Mouse (Mus musculus) liver, adult 2 months (tissue): ENCODE measurements at regions not wholly inside any gene's neighbourhood (a gene's known extent, or its start where the extent isn't known, plus 50 kb on each side); places are given as distances from the start of the nearest gene placed in this dataset.

Source experiments
- DNase-seq: peaks from one replicate; pipeline ENCODE4 v3.0.0-alpha.2; 2011; ENCODE audit warnings: low read depth, low spot score; ENCODE audit errors: extremely low read depth
- H3K27ac ChIP-seq: fragments of 200-500 bp; replicated peaks from 2 replicates; pipeline ENCODE4 v1.5.1; 2012; ENCODE audit warnings: low read depth, mild to moderate bottlenecking, control low read depth, inconsistent platforms, low read length; ENCODE audit not compliant: insufficient read depth
- H3K27me3 ChIP-seq: fragments of 200-500 bp; 2 replicates; pipeline ENCODE4 v1.6.1; 2012; ENCODE audit warnings: mild to moderate bottlenecking, moderate library complexity, low read length, inconsistent platforms; ENCODE audit not compliant: control insufficient read depth, insufficient read depth
- H3K36me3 ChIP-seq: fragments of 200-500 bp; 2 replicates; pipeline ENCODE4 v1.6.1; 2012; ENCODE audit warnings: low read length, inconsistent platforms; ENCODE audit not compliant: control insufficient read depth, insufficient read depth
- H3K4me1 ChIP-seq: fragments of 200-500 bp; 2 replicates; pipeline ENCODE4 v1.6.1; 2011; ENCODE audit warnings: low read length; ENCODE audit not compliant: control insufficient read depth, insufficient read depth
- H3K4me3 ChIP-seq: fragments of 200-500 bp; 2 replicates; pipeline ENCODE4 v1.5.1; 2011; ENCODE audit warnings: low read depth, mild to moderate bottlenecking, control low read depth, low read length, moderate library complexity; ENCODE audit not compliant: insufficient read depth
- H3K79me2 ChIP-seq: fragments of 200-500 bp; 2 replicates; pipeline ENCODE4 v1.6.1; 2012; ENCODE audit warnings: inconsistent platforms, mild to moderate bottlenecking, low read length, moderate library complexity; ENCODE audit not compliant: control insufficient read depth, insufficient read depth
- H3K9ac ChIP-seq: fragments of 200-500 bp; 2 replicates; pipeline ENCODE4 v1.6.1; 2012; ENCODE audit warnings: low read depth, mild to moderate bottlenecking, control low read depth, inconsistent platforms, low read length
- CTCF ChIP-seq: fragments of 200-500 bp; IDR thresholded peaks from 2 replicates; pipeline ENCODE4 v1.5.1; 2011; ENCODE audit warnings: low read depth, low read length, control low read depth
- POLR2A ChIP-seq: fragments of 200-500 bp; IDR thresholded peaks from 2 replicates; pipeline ENCODE4 v1.6.1; 2011; ENCODE audit warnings: low read length, control low read depth; ENCODE audit not compliant: insufficient read depth; ENCODE audit errors: extremely low read depth
- WGBS: fragments of 180-500 bp; shearing (Covaris S2); methylation state at CpG from one replicate; pipeline ENCODE4 v1.1.7; 2018; 5-methylcytosine and 5-hydroxymethylcytosine counted together

DNA sequence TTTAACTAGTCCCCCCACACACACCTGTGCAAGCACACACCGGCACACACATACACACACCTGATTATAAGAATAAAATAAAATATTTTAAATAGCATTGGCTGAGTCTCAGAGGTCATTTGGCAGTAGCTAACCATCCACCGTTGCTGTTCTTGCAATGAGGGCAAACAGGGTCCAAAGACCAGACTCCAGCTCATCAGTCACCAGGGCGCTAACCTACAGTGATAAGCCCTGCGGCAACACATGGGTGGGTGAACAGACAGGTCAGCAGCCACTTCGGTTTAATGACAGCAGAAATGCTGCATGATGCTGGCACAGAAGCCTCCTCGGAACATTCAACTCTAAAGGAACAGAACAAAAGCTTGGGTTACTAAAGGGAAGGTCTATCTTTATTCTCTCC lies 54.9 kb downstream of the Tas2r134 start:
- H3K27ac ChIP-seq: peak overlapping the region; percentile 100
- no peaks in the 10 kb centered on the region for H3K36me3 ChIP-seq
- H3K79me2 ChIP-seq: no peaks in the 10 kb centered on the region
- 25% methylated on average over 6 of the region's 6 CpGs for WGBS
- TF ChIP-seq CTCF: no peak
- TF ChIP-seq POLR2A: no peak
- no peak overlapping the region for H3K4me3 ChIP-seq
- no peak overlapping the region; the same call in 1 of the 2 replicates for H3K9ac ChIP-seq
- peaks cover 14% of the 10 kb centered on the region for H3K4me1 ChIP-seq
- no peaks in the 10 kb centered on the region for H3K27me3 ChIP-seq
- peak; percentile 96 for DNase-seq

DNA sequence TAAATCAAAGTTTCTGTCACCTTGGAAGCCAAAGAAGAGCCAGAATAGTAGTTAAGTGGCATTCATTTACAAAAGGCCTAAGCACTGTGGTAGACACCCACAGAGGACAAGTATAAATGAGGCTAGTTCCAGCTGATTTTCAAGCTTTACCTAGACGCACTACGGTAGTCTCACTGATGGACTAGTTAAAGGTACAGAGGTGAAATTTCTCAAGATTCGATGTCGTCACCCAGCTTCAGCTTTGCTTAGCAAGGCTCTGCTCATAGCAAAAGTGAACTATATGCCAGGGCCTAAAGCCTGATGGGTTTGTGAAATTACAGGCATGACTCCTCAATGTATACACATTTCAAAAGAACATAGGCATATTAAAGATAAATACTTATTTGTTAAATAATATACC lies 55.4 kb downstream of the Tas2r134 start:
- DNase-seq: peak; percentile 95
- Histone ChIP-seq H3K27ac (peak overlapping the region; percentile 100), H3K27me3 (no peaks in the 10 kb centered on the region), H3K4me3 (no peak overlapping the region), H3K79me2 (no peaks in the 10 kb centered on the region), H3K36me3 (no peaks in the 10 kb centered on the region), H3K9ac (peak overlapping the region; percentile 55), H3K4me1 (peaks cover 14% of the 10 kb centered on the region)
- WGBS: 22% methylated on average over 4 of the region's 4 CpGs
- no peak for TF ChIP-seq POLR2A
- no peak for TF ChIP-seq CTCF

- WGBS: 71% methylated on average over 5 of the region's 5 CpGs
These were observed 77.8 kb downstream of the Tas2r134 start for GRCm38 (mm10) chr2:51705110-51705509.

GRCm38 (mm10) chr2:51708701-51709100 lies 81.4 kb downstream of the Tas2r134 start:
- Histone ChIP-seq H3K27me3 (no peaks in the 10 kb centered on the region), H3K4me3 (no peak overlapping the region), H3K9ac (no peak overlapping the region), H3K4me1 (no peaks in the 10 kb centered on the region), H3K36me3 (no peaks in the 10 kb centered on the region), H3K79me2 (no peaks in the 10 kb centered on the region), H3K27ac (no peak overlapping the region)
- no peak for TF ChIP-seq POLR2A
- no peak for TF ChIP-seq CTCF
- peak; percentile 48 for DNase-seq
- 72% methylated on average over 2 of the region's 2 CpGs for WGBS

More at GRCm38 (mm10) chr2:51705110-51705509, 77.8 kb downstream of the Tas2r134 start:
- H3K27me3 ChIP-seq: no peaks in the 10 kb centered on the region
- no peak overlapping the region for H3K9ac ChIP-seq
- no peak overlapping the region for H3K4me3 ChIP-seq
- no peaks in the 10 kb centered on the region for H3K36me3 ChIP-seq
- peak; percentile 13 for DNase-seq
- H3K79me2 ChIP-seq: no peaks in the 10 kb centered on the region
- TF ChIP-seq POLR2A (no peak), CTCF (no peak)
- H3K4me1 ChIP-seq: no peaks in the 10 kb centered on the region
- H3K27ac ChIP-seq: no peak overlapping the region

- no peak for DNase-seq
- H3K27me3 ChIP-seq: no peaks in the 10 kb centered on the region
- H3K36me3 ChIP-seq: no peaks in the 10 kb centered on the region
- TF ChIP-seq CTCF (no peak), POLR2A (no peak)
- H3K4me3 ChIP-seq: no peak overlapping the region
- H3K4me1 ChIP-seq: no peaks in the 10 kb centered on the region; the same call in 1 of the 2 replicates
- no peak overlapping the region for H3K27ac ChIP-seq
- WGBS: 97% methylated on average over 7 of the region's 7 CpGs
- H3K79me2 ChIP-seq: no peaks in the 10 kb centered on the region
- H3K9ac ChIP-seq: no peak overlapping the region
These were observed 85.3 kb downstream of the Tas2r134 start for GRCm38 (mm10) chr2:51712611-51713010.

DNA sequence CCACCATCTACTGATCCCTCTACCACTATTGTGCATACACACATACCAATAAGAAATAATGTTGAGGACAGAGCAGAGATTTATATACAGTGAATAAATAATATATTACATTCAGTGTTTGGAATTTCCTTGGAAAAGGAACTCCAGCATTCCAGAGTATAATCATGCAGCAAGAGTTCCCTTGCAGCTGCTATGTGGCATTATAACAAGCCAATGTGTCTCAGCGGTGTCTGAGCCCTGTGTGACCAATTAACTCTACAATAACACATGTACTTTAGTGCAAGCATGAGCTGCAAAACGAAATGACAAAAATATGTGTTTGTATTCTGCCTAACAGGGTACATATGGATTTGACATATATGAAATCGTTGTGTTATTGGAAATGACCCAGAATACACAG lies 103.5 kb downstream of the Tas2r134 start:
- no peaks in the 10 kb centered on the region for H3K36me3 ChIP-seq
- TF ChIP-seq CTCF: no peak
- no peak for TF ChIP-seq POLR2A
- H3K9ac ChIP-seq: no peak overlapping the region
- no peaks in the 10 kb centered on the region for H3K27me3 ChIP-seq
- 80% methylated on average over 3 of the region's 3 CpGs for WGBS
- H3K4me1 ChIP-seq: no peaks in the 10 kb centered on the region
- no peak overlapping the region for H3K27ac ChIP-seq
- no peak for DNase-seq
- no peaks in the 10 kb centered on the region for H3K79me2 ChIP-seq
- no peak overlapping the region for H3K4me3 ChIP-seq
